ENCODE assay signal across 8 mouse cellular contexts in the genomic region with DNA sequence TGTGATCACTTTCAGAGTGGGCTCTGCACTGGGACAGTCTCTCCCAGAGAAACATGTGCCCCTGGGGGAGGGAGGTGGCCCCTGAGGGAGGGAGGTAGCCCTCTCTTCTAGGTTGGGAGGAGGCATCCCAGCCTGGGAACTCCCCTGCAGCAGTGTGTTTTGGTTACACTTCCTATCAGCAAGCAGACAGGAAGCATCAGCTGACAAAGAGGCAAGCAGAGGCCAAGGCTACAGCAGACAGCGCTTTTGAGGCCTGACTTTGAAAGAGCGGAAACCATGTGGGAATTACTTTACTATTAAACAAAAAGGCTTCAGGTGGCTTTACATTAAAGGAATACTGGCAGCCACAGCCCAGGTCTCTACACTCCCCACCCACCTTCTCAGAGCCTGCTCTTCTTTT.
A peak's percentile ranks its signal among the peaks of the same experiment; 100 is the strongest.
DNase-seq lines count a peak whose midpoint lies in the region; ATAC-seq and TF ChIP-seq lines count a peak whose summit lies in the region.

No protein-coding gene starts in this region.

- H3K9ac ChIP-seq in forebrain, embryonic 15.5 days (replicated peaks), result no peak overlapping the region
- H3K9ac ChIP-seq in embryonic facial prominence, embryonic 12.5 days, result no peak overlapping the region
- no peak overlapping the region for H3K9ac ChIP-seq in intestine, embryonic 16.5 days (ENCODE audit: low read depth, low read length)
- H3K9ac ChIP-seq in lung, embryonic 14.5 days, result no peak overlapping the region; the same call in 1 of the 2 replicates
- H3K9ac ChIP-seq in stomach, embryonic 16.5 days (ENCODE audit: low read length), result no peak overlapping the region

- no peak for TF ChIP-seq CTCF in lung, embryonic 14.5 days (IDR thresholded peaks at IDR 0.05; ENCODE audit: low read depth)

- H3K4me3 ChIP-seq in forebrain, embryonic 10.5 days, result no peak overlapping the region
- H3K4me3 ChIP-seq in forebrain, embryonic 15.5 days, result no peak overlapping the region
- H3K4me3 ChIP-seq in embryonic facial prominence, embryonic 12.5 days, result no peak overlapping the region
- H3K4me3 ChIP-seq in intestine, embryonic 16.5 days (ENCODE audit: low read length), result no peak overlapping the region
- no peak overlapping the region for H3K4me3 ChIP-seq in lung, embryonic 14.5 days (ENCODE audit: low read depth, low read length)
- H3K4me3 ChIP-seq in stomach, embryonic 16.5 days (replicated peaks; ENCODE audit: low read length), result no peak overlapping the region

- ATAC-seq in forebrain, embryonic 15.5 days (replicated peaks), result no peak; the same call in 1 of the 2 replicates
- ATAC-seq in embryonic facial prominence, embryonic 12.5 days (ENCODE audit: insufficient number of reproducible peaks, insufficient read depth, low FRiP score, low TSS enrichment), result 0 out of 2 replicates have a peak, but pooled peaks have one; percentile 35
- ATAC-seq in intestine, embryonic 16.5 days, result 0 out of 2 replicates have a peak, but pooled peaks have one; percentile 38
- peak; percentile 86 for ATAC-seq in lung, embryonic 14.5 days (ENCODE audit: insufficient read depth)
- peak; percentile 58; the same call in 1 of the 2 replicates for ATAC-seq in stomach, embryonic 16.5 days (ENCODE audit: insufficient read depth, low FRiP score)

- 0 out of 2 replicates have a peak, but pooled peaks cover 6% of the 10 kb centered on the region for H3K36me3 ChIP-seq in forebrain, embryonic 10.5 days (replicated peaks)
- H3K36me3 ChIP-seq in forebrain, embryonic 15.5 days, result no peaks in the 10 kb centered on the region
- H3K36me3 ChIP-seq in embryonic facial prominence, embryonic 12.5 days, result no peaks in the 10 kb centered on the region
- no peaks in the 10 kb centered on the region for H3K36me3 ChIP-seq in intestine, embryonic 16.5 days (ENCODE audit: control insufficient read depth, insufficient read depth, low read length)
- H3K36me3 ChIP-seq in lung, embryonic 14.5 days (ENCODE audit: insufficient read depth), result no peaks in the 10 kb centered on the region; the same call in 1 of the 2 replicates
- H3K36me3 ChIP-seq in stomach, embryonic 16.5 days (ENCODE audit: control insufficient read depth, insufficient read depth, low read length), result no peaks in the 10 kb centered on the region

- H3K27me3 ChIP-seq in forebrain, embryonic 10.5 days (ENCODE audit: poor library complexity, severe bottlenecking), result no peaks in the 10 kb centered on the region
- no peaks in the 10 kb centered on the region for H3K27me3 ChIP-seq in forebrain, embryonic 15.5 days
- no peaks in the 10 kb centered on the region for H3K27me3 ChIP-seq in embryonic facial prominence, embryonic 12.5 days
- H3K27me3 ChIP-seq in intestine, embryonic 16.5 days (replicated peaks; ENCODE audit: control insufficient read depth, insufficient read depth, low read length), result no peaks in the 10 kb centered on the region
- no peaks in the 10 kb centered on the region for H3K27me3 ChIP-seq in lung, embryonic 14.5 days (ENCODE audit: insufficient read depth, low read length)
- no peaks in the 10 kb centered on the region for H3K27me3 ChIP-seq in stomach, embryonic 16.5 days (ENCODE audit: control insufficient read depth, insufficient read depth, low read length)

- 69% methylated on average over 2 of the region's 2 CpGs for WGBS in forebrain, embryonic 10.5 days
- WGBS in forebrain, embryonic 15.5 days, result 75% methylated on average over 2 of the region's 2 CpGs
- WGBS in embryonic facial prominence, embryonic 12.5 days, result 30% methylated on average over 2 of the region's 2 CpGs
- 56% methylated on average over 2 of the region's 2 CpGs for WGBS in intestine, embryonic 16.5 days
- WGBS in lung, embryonic 14.5 days, result 32% methylated on average over 2 of the region's 2 CpGs
- 33% methylated on average over 2 of the region's 2 CpGs for WGBS in stomach, embryonic 16.5 days

- no peak for DNase-seq in forebrain, embryonic 10.5 days (ENCODE audit: extremely low spot score, low spot score)
- peak; percentile 79 for DNase-seq in lung, embryonic 14.5 days
- DNase-seq in cerebellum, postnatal 4 days (ENCODE audit: low spot score in 2 of 2), result no peak
- DNase-seq in layer of hippocampus, adult 8-10 months (ENCODE audit: low spot score in 2 of 2), result no peak

- no peak overlapping the region for H3K4me2 ChIP-seq in forebrain, embryonic 15.5 days (replicated peaks)
- no peak overlapping the region for H3K4me2 ChIP-seq in embryonic facial prominence, embryonic 12.5 days (replicated peaks)
- no peak overlapping the region for H3K4me2 ChIP-seq in intestine, embryonic 16.5 days (ENCODE audit: low read depth, low read length)
- no peak overlapping the region for H3K4me2 ChIP-seq in lung, embryonic 14.5 days
- no peak overlapping the region for H3K4me2 ChIP-seq in stomach, embryonic 16.5 days (ENCODE audit: low read depth, low read length)

- H3K4me1 ChIP-seq in forebrain, embryonic 10.5 days, result peaks cover 7% of the 10 kb centered on the region
- no peaks in the 10 kb centered on the region for H3K4me1 ChIP-seq in forebrain, embryonic 15.5 days
- peaks cover 7% of the 10 kb centered on the region for H3K4me1 ChIP-seq in embryonic facial prominence, embryonic 12.5 days
- H3K4me1 ChIP-seq in intestine, embryonic 16.5 days (ENCODE audit: control insufficient read depth, insufficient read depth, low read length), result peaks cover 9% of the 10 kb centered on the region; the same call in 1 of the 2 replicates
- H3K4me1 ChIP-seq in lung, embryonic 14.5 days (ENCODE audit: insufficient read depth), result peaks cover 21% of the 10 kb centered on the region
- peaks cover 4% of the 10 kb centered on the region; the same call in 1 of the 2 replicates for H3K4me1 ChIP-seq in stomach, embryonic 16.5 days (ENCODE audit: control insufficient read depth, insufficient read depth, low read length)

- H3K27ac ChIP-seq in forebrain, embryonic 10.5 days, result peak overlapping the region; percentile 36
- no peak overlapping the region for H3K27ac ChIP-seq in forebrain, embryonic 15.5 days (replicated peaks)
- H3K27ac ChIP-seq in embryonic facial prominence, embryonic 12.5 days, result no peak overlapping the region
- no peak overlapping the region for H3K27ac ChIP-seq in intestine, embryonic 16.5 days (ENCODE audit: low read length)
- H3K27ac ChIP-seq in lung, embryonic 14.5 days (ENCODE audit: low read depth), result peak overlapping the region; percentile 54; the same call in 1 of the 2 replicates
- H3K27ac ChIP-seq in stomach, embryonic 16.5 days (ENCODE audit: low read length), result no peak overlapping the region

- H3K9me3 ChIP-seq in forebrain, embryonic 10.5 days, result no peaks in the 10 kb centered on the region
- H3K9me3 ChIP-seq in forebrain, embryonic 15.5 days, result no peaks in the 10 kb centered on the region
- no peaks in the 10 kb centered on the region for H3K9me3 ChIP-seq in embryonic facial prominence, embryonic 12.5 days
- no peaks in the 10 kb centered on the region for H3K9me3 ChIP-seq in intestine, embryonic 16.5 days (ENCODE audit: control insufficient read depth, low read length)
- no peaks in the 10 kb centered on the region for H3K9me3 ChIP-seq in lung, embryonic 14.5 days (ENCODE audit: low read depth, low read length)
- no peaks in the 10 kb centered on the region for H3K9me3 ChIP-seq in stomach, embryonic 16.5 days (replicated peaks; ENCODE audit: control insufficient read depth, low read length)

Comparison
In these comparisons a context has a peak if more than half of its experiments do, and no peak if none do; other contexts are left out.
1. H3K27ac ChIP-seq: peak in forebrain, embryonic 10.5 days (single experiment) and lung, embryonic 14.5 days (single experiment); none in forebrain, embryonic 15.5 days (single experiment), embryonic facial prominence, embryonic 12.5 days (single experiment), intestine, embryonic 16.5 days (single experiment) and stomach, embryonic 16.5 days (single experiment).